22 mouse cellular contexts compared by ENCODE assay signal in the genomic region with DNA sequence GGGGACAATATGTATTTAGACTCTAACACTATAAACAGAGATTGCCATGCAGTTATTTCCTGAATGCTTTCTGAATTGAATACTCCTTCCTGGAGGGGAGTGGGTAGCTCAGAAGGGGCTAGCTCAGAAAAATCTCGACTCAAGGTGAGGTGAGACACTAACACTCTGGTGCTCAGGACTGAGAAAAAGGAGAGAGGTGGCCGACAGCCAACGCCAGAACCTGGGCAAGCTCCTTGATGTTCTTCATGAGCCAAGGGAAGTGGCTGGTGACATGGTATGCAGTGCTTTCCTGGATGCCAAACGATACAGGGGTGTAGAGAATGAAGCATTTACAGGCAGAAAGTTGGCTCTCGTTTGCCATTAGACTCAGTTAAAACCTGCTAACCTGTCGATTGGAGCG. TPM values are rescaled to one million over a fixed set of nuclear protein-coding genes. Genes with fewer than 3 reads are reported as not detected.
"Had no signal": no experiment of that assay in that cellular context is flagged by ENCODE, and none has a peak within 500 bp of the region (broad histone marks: within the 10 kb centered on the region; RNA-seq: fewer than 3 reads in every experiment).

No protein-coding gene starts in this region.

- H3K36me3 ChIP-seq: limb, embryonic 12.5 days; limb, embryonic 15.5 days; midbrain, embryonic 12.5 days; midbrain, embryonic 15.5 days; neural tube, embryonic 13.5 days; stomach, embryonic 15.5 days had no signal

- DNase-seq: kidney, postnatal 10 days; kidney, postnatal 36 days; left cerebral cortex, postnatal 4 days; liver, postnatal 0 days; lung, embryonic 14.5 days; retina, postnatal 1 day; right cerebral cortex, postnatal 25 days; spleen, adult 18-20 months; thymus, postnatal 25 days had no signal

- H3K9ac ChIP-seq: limb, embryonic 12.5 days; limb, embryonic 15.5 days; liver, embryonic 14.5 days; liver, postnatal 0 days; lung, embryonic 14.5 days; midbrain, embryonic 12.5 days; midbrain, embryonic 15.5 days; neural tube, embryonic 13.5 days; stomach, embryonic 15.5 days had no signal

- H3K4me1 ChIP-seq: limb, embryonic 12.5 days; limb, embryonic 15.5 days; midbrain, embryonic 12.5 days; midbrain, embryonic 15.5 days; neural tube, embryonic 13.5 days; stomach, embryonic 15.5 days had no signal

- H3K27ac ChIP-seq: limb, embryonic 12.5 days; limb, embryonic 15.5 days; liver, embryonic 14.5 days; macrophage; midbrain, embryonic 12.5 days; midbrain, embryonic 15.5 days; neural tube, embryonic 13.5 days; stomach, embryonic 15.5 days had no signal

- H3K4me3 ChIP-seq: limb, embryonic 12.5 days; limb, embryonic 15.5 days; midbrain, embryonic 12.5 days; midbrain, embryonic 15.5 days; neural tube, embryonic 13.5 days; stomach, embryonic 15.5 days had no signal

- H3K27me3 ChIP-seq: limb, embryonic 12.5 days; limb, embryonic 15.5 days; midbrain, embryonic 12.5 days; midbrain, embryonic 15.5 days; neural tube, embryonic 13.5 days; stomach, embryonic 15.5 days had no signal

RNA-seq across cellular contexts. Expression of gene Kcnj6, which starts 48.3 kb away (rescaled TPM):
- total RNA-seq: megakaryocyte, adult 5-6 weeks; neutrophil, adult 5-6 weeks had no signal
- polyA plus RNA-seq: limb, embryonic 12.5 days; limb, embryonic 15.5 days; liver, embryonic 11.5 days; liver, embryonic 14.5 days; liver, postnatal 0 days; lung, embryonic 14.5 days; lung, postnatal 0 days; thymus, postnatal 0 days had no signal
